Mouse (Mus musculus) limb, embryonic 14.5 days (tissue): Measurements from ENCODE around the gene Il11ra2. TPM values are rescaled to one million over a fixed set of nuclear protein-coding genes. Genes with fewer than 3 reads are reported as not detected.
"Not testable (repeated sequence)": the region's sequence is repeated elsewhere in the genome, so short reads cannot be mapped to it uniquely, and the experiment has no call there.

ENCODE experiments used
- ATAC-seq: fragments of 200-750 bp; cut with Nextera tagmentation; 2 replicates; pipeline ENCODE4 v1.8.0; 2017; ENCODE audit warnings: low read depth, moderate number of reproducible peaks, moderate TSS enrichment; ENCODE audit not compliant: low FRiP score
- DNase-seq: peaks from one replicate; pipeline ENCODE4 v3.0.0-alpha.2; 2015; ENCODE audit warnings: low spot score
- H3K27ac ChIP-seq: fragments of 300-500 bp; sonication (generic); replicated peaks from 2 replicates; pipeline ENCODE4 v1.5.1; 2014; ENCODE audit warnings: low read depth, mild to moderate bottlenecking, low read length, moderate library complexity, mixed read lengths
- H3K27me3 ChIP-seq: fragments of 300-500 bp; sonication (generic); 2 replicates; pipeline ENCODE4 v1.6.1; 2014; ENCODE audit warnings: low read length, mixed read lengths; ENCODE audit not compliant: control insufficient read depth, insufficient read depth
- H3K36me3 ChIP-seq: fragments of 300-500 bp; sonication (generic); 2 replicates; pipeline ENCODE4 v1.6.1; 2014; ENCODE audit warnings: mild to moderate bottlenecking, low read length, moderate library complexity, mixed read lengths; ENCODE audit not compliant: control insufficient read depth, insufficient read depth
- H3K4me1 ChIP-seq: fragments of 300-500 bp; sonication (generic); 2 replicates; pipeline ENCODE4 v1.6.1; 2014; ENCODE audit warnings: antibody characterized with exemption, low read length, mixed read lengths; ENCODE audit not compliant: control insufficient read depth, insufficient read depth
- H3K4me2 ChIP-seq: fragments of 300-500 bp; sonication (generic); replicated peaks from 2 replicates; pipeline ENCODE4 v1.6.1; 2014; ENCODE audit warnings: low read depth, mild to moderate bottlenecking, low read length, moderate library complexity; ENCODE audit not compliant: severe bottlenecking
- H3K4me3 ChIP-seq: fragments of 300-500 bp; sonication (generic); replicated peaks from 2 replicates; pipeline ENCODE4 v1.5.1; 2014; ENCODE audit warnings: low read length
- H3K9ac ChIP-seq: fragments of 300-500 bp; sonication (generic); 2 replicates; pipeline ENCODE4 v1.6.1; 2014; ENCODE audit warnings: mild to moderate bottlenecking, low read depth, low read length, moderate library complexity; ENCODE audit not compliant: severe bottlenecking
- H3K9me3 ChIP-seq: fragments of 300-500 bp; sonication (generic); 2 replicates; pipeline ENCODE4 v1.6.1; 2016; ENCODE audit warnings: low read length; ENCODE audit not compliant: control insufficient read depth
- WGBS: fragments of 180-500 bp; shearing (Covaris S2); extraction: QIAGEN DNeasy Blood & Tissue Kit; methylation state at CpG from one replicate; pipeline ENCODE4 v1.1.7; 2014; 5-methylcytosine and 5-hydroxymethylcytosine counted together
- polyA plus RNA-seq, 2 experiments: library from polyadenylated mRNA; depleted of rRNA in 1 of 2; stranded (reverse) in 1 of 2; unstranded in 1 of 2; fragments of >200 nt; fragmentation: Nextera tagmentation in 1 of 2; extraction: Ambion mirVana in 1 of 2; gene quantifications; 2 replicates each; pipeline versions ENCODE4 v1.2.1 to v1.2.3; 2012 to 2014

Il11ra2 gene
- polyA plus RNA-seq (2012; rRNA removed), result 0.10 and 0.23 TPM in 2 replicates
- polyA plus RNA-seq (2014; fragmentation: Nextera tagmentation; extraction: Ambion mirVana), result 0.19 TPM in 1 of 2 replicates, not detected in the other

DNA sequence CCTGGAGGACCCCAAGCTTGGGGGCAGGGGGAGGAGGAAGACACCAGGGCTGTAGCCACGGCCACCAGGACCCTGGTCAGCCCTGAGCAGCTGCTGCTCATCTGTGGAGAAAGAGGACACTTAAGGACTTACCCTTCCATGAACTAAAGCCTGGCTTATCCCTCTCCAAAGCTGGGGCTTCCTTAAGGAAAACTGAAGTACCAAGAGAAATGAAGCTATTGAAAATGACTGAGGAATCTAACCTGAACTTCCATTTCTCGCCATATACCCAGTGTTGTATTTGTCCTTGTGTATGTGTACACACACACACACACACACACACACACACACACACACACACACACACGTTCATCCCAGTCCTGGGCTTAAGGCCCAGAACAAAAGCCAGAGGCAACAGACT, at the start of gene Il11ra2:
Gene Il11ra2 (minus strand): TSS at position 101 of the 400 bp plus-strand sequence.
- not testable (repeated sequence) for H3K4me1 ChIP-seq, H3K36me3 ChIP-seq, H3K9ac ChIP-seq, H3K4me3 ChIP-seq, ATAC-seq, H3K4me2 ChIP-seq, H3K9me3 ChIP-seq, H3K27me3 ChIP-seq, DNase-seq, H3K27ac ChIP-seq
- no CpG with 5 or more reads among the region's 3 CpGs for WGBS

DNA sequence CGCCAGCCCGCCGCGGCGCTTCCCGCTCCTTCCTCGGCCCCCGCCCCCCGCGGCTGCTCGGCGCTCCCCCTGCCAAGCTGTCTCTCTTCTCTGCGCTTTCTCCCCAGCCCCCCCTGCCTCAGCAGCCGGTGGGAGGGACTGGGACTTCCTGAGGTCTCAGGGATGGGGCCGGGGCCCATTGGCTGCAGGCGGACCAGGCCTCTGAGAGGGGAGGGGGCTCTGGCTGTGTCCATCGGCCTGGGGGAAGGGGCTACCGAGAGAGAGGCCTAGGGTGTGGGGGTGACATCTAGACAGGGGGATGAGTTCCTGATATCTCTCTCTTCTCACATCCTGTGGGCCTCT, 20.5 kb upstream of the Il11ra2 start:
- ATAC-seq, H3K9me3 ChIP-seq, H3K36me3 ChIP-seq, H3K27me3 ChIP-seq, H3K4me1 ChIP-seq, H3K4me2 ChIP-seq, DNase-seq, H3K9ac ChIP-seq, H3K27ac ChIP-seq, H3K4me3 ChIP-seq: not testable (repeated sequence)
- no CpG with 5 or more reads among the region's 18 CpGs for WGBS

- not testable (repeated sequence) for H3K4me2 ChIP-seq, H3K27ac ChIP-seq, DNase-seq, H3K4me3 ChIP-seq, H3K9ac ChIP-seq, H3K4me1 ChIP-seq, H3K9me3 ChIP-seq, H3K27me3 ChIP-seq, ATAC-seq, H3K36me3 ChIP-seq
- WGBS, result no CpG with 5 or more reads among the region's 66 CpGs
These were observed 19.9 kb upstream of the Il11ra2 start for GRCm38 (mm10) chr4:42681473-42682182.

DNA sequence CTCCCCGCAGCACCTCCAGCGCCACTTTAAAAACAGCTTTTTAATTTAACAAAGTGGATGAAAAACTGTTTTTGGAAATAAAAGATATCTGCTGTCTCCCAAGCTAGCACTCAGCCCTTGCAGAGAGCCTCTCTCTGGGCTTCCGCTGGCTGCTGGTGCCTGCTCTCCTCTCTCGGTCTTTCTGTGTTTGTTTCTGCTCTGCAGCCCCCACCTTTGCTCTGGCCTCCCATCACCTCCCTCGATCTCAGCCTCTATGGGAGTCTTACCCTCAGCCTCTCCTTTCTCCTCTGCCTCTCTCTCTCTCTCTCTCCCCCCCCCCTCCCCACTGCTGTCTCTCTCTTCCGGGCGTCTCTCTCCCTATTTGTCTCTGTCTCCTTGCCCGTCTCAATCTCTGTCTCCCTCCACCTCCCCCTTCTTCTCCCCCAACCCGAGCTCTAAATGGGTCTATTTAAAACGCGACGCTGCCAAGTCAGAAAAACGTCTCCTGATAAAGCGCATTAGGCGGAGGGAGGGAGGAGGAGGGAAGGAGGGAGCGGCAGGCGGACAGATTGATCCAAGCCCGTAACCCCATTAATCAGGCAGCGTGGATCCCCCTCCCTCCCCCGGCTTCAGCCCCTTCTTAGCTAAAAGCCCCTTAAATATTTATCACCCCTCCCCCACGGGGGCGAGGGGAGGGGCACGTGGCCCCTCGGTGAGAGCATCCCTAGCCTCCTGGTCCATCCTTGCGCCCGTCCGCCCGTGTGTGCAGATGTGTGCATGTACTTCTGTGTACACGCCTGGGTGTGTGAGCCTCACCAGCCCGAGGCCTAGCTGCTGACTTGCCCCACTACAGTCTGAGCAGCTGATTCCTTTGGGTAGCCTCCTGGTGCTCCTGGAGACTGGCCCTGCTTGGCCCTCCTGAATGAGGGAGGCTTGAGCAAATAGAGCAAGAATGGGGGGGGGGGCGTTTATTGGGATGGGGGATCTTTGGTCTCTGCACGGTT, 19.0 kb upstream of the Il11ra2 start:
- not testable (repeated sequence) for H3K4me3 ChIP-seq, H3K9me3 ChIP-seq, H3K27ac ChIP-seq, H3K36me3 ChIP-seq, H3K4me1 ChIP-seq, H3K27me3 ChIP-seq, H3K9ac ChIP-seq, ATAC-seq, DNase-seq, H3K4me2 ChIP-seq
- WGBS, result no CpG with 5 or more reads among the region's 32 CpGs

DNA sequence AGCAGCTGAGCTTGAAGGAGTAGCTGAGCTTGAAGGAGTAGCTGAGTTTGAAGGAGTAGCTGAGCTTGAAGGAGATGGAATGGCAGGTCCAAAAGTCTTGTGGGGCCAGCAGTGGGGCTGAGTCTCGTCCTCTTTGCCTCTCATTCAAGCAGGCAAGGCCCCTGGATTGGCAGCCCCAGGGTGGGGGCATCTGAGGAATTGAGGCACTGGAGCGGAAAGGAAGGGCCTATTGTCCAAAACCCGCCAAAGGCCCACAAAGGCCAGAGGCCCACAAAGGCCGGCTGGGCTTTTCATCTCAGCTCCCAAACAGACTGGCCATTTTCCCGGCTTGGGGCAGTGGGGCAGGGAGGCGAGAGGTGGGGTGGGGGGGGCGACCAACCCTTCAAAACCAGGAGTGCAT, 17.7 kb upstream of the Il11ra2 start:
- not testable (repeated sequence) for ATAC-seq, H3K4me3 ChIP-seq, H3K27ac ChIP-seq, DNase-seq, H3K4me1 ChIP-seq, H3K4me2 ChIP-seq, H3K9me3 ChIP-seq, H3K27me3 ChIP-seq, H3K9ac ChIP-seq, H3K36me3 ChIP-seq
- WGBS, result no CpG with 5 or more reads among the region's 7 CpGs

- not testable (repeated sequence) for H3K36me3 ChIP-seq, DNase-seq, H3K9me3 ChIP-seq, H3K27me3 ChIP-seq, H3K4me2 ChIP-seq, H3K27ac ChIP-seq, ATAC-seq, H3K4me1 ChIP-seq, H3K4me3 ChIP-seq, H3K9ac ChIP-seq
- no CpG with 5 or more reads among the region's 4 CpGs for WGBS
These were observed 13.7 kb upstream of the Il11ra2 start for GRCm38 (mm10) chr4:42675415-42675814.

GRCm38 (mm10) chr4:42654951-42655350, 6.7 kb downstream of the Il11ra2 start, which contains the start of gene Ccl27b:
Gene Ccl27b (plus strand): TSS chr4:42655251.
- DNase-seq, H3K4me2 ChIP-seq, H3K36me3 ChIP-seq, H3K27me3 ChIP-seq, H3K4me3 ChIP-seq, H3K4me1 ChIP-seq, H3K9me3 ChIP-seq, H3K27ac ChIP-seq, H3K9ac ChIP-seq, ATAC-seq: not testable (repeated sequence)
- WGBS, result no CpG with 5 or more reads among the region's 9 CpGs

DNA sequence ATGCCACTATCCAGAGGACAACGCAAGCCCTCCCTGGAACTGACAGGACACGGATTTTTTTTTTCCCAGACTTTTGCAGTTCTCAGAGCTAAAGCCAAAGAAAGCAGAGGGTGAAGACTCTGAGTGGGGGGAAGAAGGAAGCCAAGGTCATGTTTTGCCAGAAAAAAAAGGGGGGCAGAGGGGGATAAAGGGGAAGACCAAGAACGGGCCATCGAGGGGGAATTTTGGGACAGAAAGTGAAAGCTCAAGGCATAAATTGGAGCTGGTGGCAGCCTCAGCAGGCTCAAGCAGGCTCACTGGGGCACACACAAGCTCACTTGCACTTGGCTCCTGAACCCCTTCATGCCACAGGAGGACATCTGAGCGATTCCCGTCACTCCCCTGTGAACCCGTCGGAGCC, 32.3 kb downstream of the Il11ra2 start, which contains the start of gene Gm2564:
Gene Gm2564 (plus strand): TSS at position 301 of the 400 bp plus-strand sequence.
- H3K4me2 ChIP-seq, H3K9ac ChIP-seq, H3K27ac ChIP-seq, H3K27me3 ChIP-seq, H3K36me3 ChIP-seq, H3K9me3 ChIP-seq, DNase-seq, H3K4me3 ChIP-seq, H3K4me1 ChIP-seq, ATAC-seq: not testable (repeated sequence)
- no CpG with 5 or more reads among the region's 8 CpGs for WGBS
